Mouse (Mus musculus) hindbrain, embryonic 13.5 days (tissue): ENCODE results near the gene Nmur1. TPM values are rescaled to one million over a fixed set of nuclear protein-coding genes. Genes with fewer than 3 reads are reported as not detected.

ENCODE experiments used
- ATAC-seq: fragments of 200-750 bp; cut with Nextera tagmentation; 2 replicates; pipeline ENCODE4 v1.8.0; 2017; ENCODE audit warnings: moderate TSS enrichment; ENCODE audit not compliant: low FRiP score
- H3K27ac ChIP-seq: fragments of 300-500 bp; sonication (generic); 2 replicates; pipeline ENCODE4 v1.5.1; 2015; ENCODE audit warnings: inconsistent platforms, mild to moderate bottlenecking, moderate library complexity
- H3K27me3 ChIP-seq: fragments of 300-500 bp; sonication (generic); 2 replicates; pipeline ENCODE4 v1.6.1; 2015; ENCODE audit warnings: mild to moderate bottlenecking, inconsistent platforms
- H3K36me3 ChIP-seq: fragments of 300-500 bp; sonication (generic); 2 replicates; pipeline ENCODE4 v1.6.1; 2015; ENCODE audit warnings: mild to moderate bottlenecking, inconsistent platforms
- H3K4me1 ChIP-seq: fragments of 300-500 bp; sonication (generic); replicated peaks from 2 replicates; pipeline ENCODE4 v1.6.1; 2015; ENCODE audit warnings: inconsistent platforms
- H3K4me2 ChIP-seq: fragments of 300-500 bp; sonication (generic); 2 replicates; pipeline ENCODE4 v1.6.1; 2015; ENCODE audit warnings: inconsistent platforms, mild to moderate bottlenecking, moderate library complexity
- H3K4me3 ChIP-seq: fragments of 300-500 bp; sonication (generic); 2 replicates; pipeline ENCODE4 v1.5.1; 2015; ENCODE audit warnings: mild to moderate bottlenecking, inconsistent platforms
- H3K9ac ChIP-seq: fragments of 300-500 bp; sonication (generic); 2 replicates; pipeline ENCODE4 v1.6.1; 2015; ENCODE audit warnings: mild to moderate bottlenecking, inconsistent platforms
- H3K9me3 ChIP-seq: fragments of 300-500 bp; sonication (generic); 2 replicates; pipeline ENCODE4 v1.6.1; 2016; ENCODE audit warnings: inconsistent platforms
- WGBS: fragments of 180-500 bp; shearing (Covaris S2); methylation state at CpG from one replicate; pipeline ENCODE4 v1.1.7; 2015; 5-methylcytosine and 5-hydroxymethylcytosine counted together
- polyA plus RNA-seq: library from polyadenylated mRNA; unstranded; fragments of >200 nt; fragmentation: Nextera tagmentation; extraction: Ambion mirVana; gene quantifications from 2 replicates; pipeline ENCODE4 v1.2.1, GENCODE M21; 2015

Nmur1 gene
- polyA plus RNA-seq, 1 experiment from 2014 or later, result not detected

GRCm38 (mm10) chr1:86452713-86453112 lies 26.7 kb upstream of the Nmur1 start:
- no peaks in the 10 kb centered on the region for H3K36me3 ChIP-seq
- no peak overlapping the region for H3K4me3 ChIP-seq
- H3K27me3 ChIP-seq, result no peaks in the 10 kb centered on the region
- H3K9me3 ChIP-seq, result no peaks in the 10 kb centered on the region
- H3K27ac ChIP-seq, result no peak overlapping the region
- H3K4me1 ChIP-seq, result peaks cover 7% of the 10 kb centered on the region
- no peak for ATAC-seq
- WGBS, result 76% methylated on average over 5 of the region's 5 CpGs
- no peak overlapping the region for H3K4me2 ChIP-seq
- no peak overlapping the region for H3K9ac ChIP-seq

- Histone ChIP-seq H3K4me3 (no peak overlapping the region), H3K9ac (no peak overlapping the region), H3K36me3 (no peaks in the 10 kb centered on the region), H3K4me1 (peaks cover 11% of the 10 kb centered on the region), H3K4me2 (no peak overlapping the region), H3K27ac (no peak overlapping the region), H3K9me3 (no peaks in the 10 kb centered on the region), H3K27me3 (no peaks in the 10 kb centered on the region)
- ATAC-seq, result no peak
- WGBS, result 43% methylated on average over 6 of the region's 6 CpGs
These were observed 23.9 kb upstream of the Nmur1 start for GRCm38 (mm10) chr1:86449966-86450365.

GRCm38 (mm10) chr1:86448272-86448671 lies 22.2 kb upstream of the Nmur1 start:
- peaks cover 21% of the 10 kb centered on the region for H3K4me1 ChIP-seq

GRCm38 (mm10) chr1:86447596-86448171 lies 21.7 kb upstream of the Nmur1 start:
- H3K4me3 ChIP-seq, result no peak overlapping the region
- H3K4me2 ChIP-seq, result no peak overlapping the region
- 42% methylated on average over 13 of the region's 13 CpGs for WGBS
- H3K27ac ChIP-seq, result peak overlapping the region; percentile 52
- no peaks in the 10 kb centered on the region for H3K27me3 ChIP-seq
- no peaks in the 10 kb centered on the region for H3K9me3 ChIP-seq
- H3K4me1 ChIP-seq, result peaks cover 27% of the 10 kb centered on the region
- H3K36me3 ChIP-seq, result no peaks in the 10 kb centered on the region
- no peak for ATAC-seq
- H3K9ac ChIP-seq, result no peak overlapping the region

More at GRCm38 (mm10) chr1:86448272-86448671, 22.2 kb upstream of the Nmur1 start:
- Histone ChIP-seq H3K9ac (no peak overlapping the region), H3K4me3 (no peak overlapping the region), H3K27ac (peak overlapping the region; percentile 52), H3K27me3 (no peaks in the 10 kb centered on the region), H3K4me2 (no peak overlapping the region), H3K9me3 (no peaks in the 10 kb centered on the region), H3K36me3 (no peaks in the 10 kb centered on the region)
- 40% methylated on average over 4 of the region's 4 CpGs for WGBS
- ATAC-seq, result no peak

- Histone ChIP-seq H3K9me3 (no peaks in the 10 kb centered on the region), H3K36me3 (no peaks in the 10 kb centered on the region), H3K27me3 (no peaks in the 10 kb centered on the region), H3K4me2 (peak overlapping the region; percentile 72), H3K4me1 (peaks cover 66% of the 10 kb centered on the region), H3K27ac (peak overlapping the region; percentile 99), H3K9ac (peak overlapping the region; percentile 84), H3K4me3 (peak overlapping the region; percentile 47)
- 55% methylated on average over 8 of the region's 8 CpGs for WGBS
- ATAC-seq, result no peak
These were observed 17.6 kb upstream of the Nmur1 start for GRCm38 (mm10) chr1:86443386-86444172.

GRCm38 (mm10) chr1:86442832-86443231 lies 16.8 kb upstream of the Nmur1 start:
- peak overlapping the region; percentile 99 for H3K27ac ChIP-seq
- peaks cover 67% of the 10 kb centered on the region for H3K4me1 ChIP-seq
- 0 out of 2 replicates have a peak, but pooled peaks have one; percentile 1 for ATAC-seq
- no peaks in the 10 kb centered on the region for H3K27me3 ChIP-seq
- H3K9ac ChIP-seq, result peak overlapping the region; percentile 84
- H3K36me3 ChIP-seq, result no peaks in the 10 kb centered on the region
- WGBS, result 2% methylated on average over 24 of the region's 24 CpGs
- H3K9me3 ChIP-seq, result no peaks in the 10 kb centered on the region
- peak overlapping the region; percentile 47 for H3K4me3 ChIP-seq
- peak overlapping the region; percentile 72 for H3K4me2 ChIP-seq

GRCm38 (mm10) chr1:86441980-86442831 lies 16.2 kb upstream of the Nmur1 start:
- Histone ChIP-seq H3K36me3 (no peaks in the 10 kb centered on the region), H3K9ac (peak overlapping the region; percentile 84), H3K27ac (peak overlapping the region; percentile 99), H3K4me3 (peak overlapping the region; percentile 47), H3K27me3 (no peaks in the 10 kb centered on the region), H3K4me1 (peaks cover 65% of the 10 kb centered on the region), H3K9me3 (no peaks in the 10 kb centered on the region), H3K4me2 (peak overlapping the region; percentile 72)
- under 1% methylated on average over 78 of the region's 81 CpGs for WGBS
- ATAC-seq, result peak; percentile 75

GRCm38 (mm10) chr1:86441724-86441979 lies 15.6 kb upstream of the Nmur1 start:
- Histone ChIP-seq H3K9ac (peak overlapping the region; percentile 84), H3K27ac (peak overlapping the region; percentile 99), H3K4me1 (peaks cover 66% of the 10 kb centered on the region), H3K36me3 (no peaks in the 10 kb centered on the region), H3K4me2 (peak overlapping the region; percentile 72), H3K27me3 (no peaks in the 10 kb centered on the region), H3K4me3 (peak overlapping the region; percentile 47), H3K9me3 (no peaks in the 10 kb centered on the region)
- WGBS, result 0% methylated on average over 5 of the region's 5 CpGs
- ATAC-seq, result peak; percentile 33; the same call in 1 of the 2 replicates

- Histone ChIP-seq H3K4me3 (peak overlapping the region; percentile 47), H3K9me3 (no peaks in the 10 kb centered on the region), H3K4me1 (peaks cover 72% of the 10 kb centered on the region), H3K9ac (peak overlapping the region; percentile 84), H3K4me2 (peak overlapping the region; percentile 72), H3K27ac (peak overlapping the region; percentile 99), H3K27me3 (no peaks in the 10 kb centered on the region), H3K36me3 (no peaks in the 10 kb centered on the region)
- peak; percentile 6; the same call in 1 of the 2 replicates for ATAC-seq
- WGBS, result 0% methylated on average over 23 of the region's 29 CpGs
These were observed 15.1 kb upstream of the Nmur1 start for GRCm38 (mm10) chr1:86440887-86441723.

- no peaks in the 10 kb centered on the region for H3K27me3 ChIP-seq
- no peaks in the 10 kb centered on the region for H3K9me3 ChIP-seq
- WGBS, result 2% methylated on average over 18 of the region's 18 CpGs
- peak overlapping the region; percentile 47 for H3K4me3 ChIP-seq
- H3K9ac ChIP-seq, result peak overlapping the region; percentile 84
- H3K4me2 ChIP-seq, result peak overlapping the region; percentile 72
- peaks cover 79% of the 10 kb centered on the region for H3K4me1 ChIP-seq
- no peaks in the 10 kb centered on the region for H3K36me3 ChIP-seq
- peak overlapping the region; percentile 99 for H3K27ac ChIP-seq
- ATAC-seq, result peak; percentile 68
These were observed 14.3 kb upstream of the Nmur1 start for GRCm38 (mm10) chr1:86440171-86440886.

- H3K9me3 ChIP-seq, result no peaks in the 10 kb centered on the region
- no peak overlapping the region for H3K4me3 ChIP-seq
- H3K27me3 ChIP-seq, result no peaks in the 10 kb centered on the region
- ATAC-seq, result no peak
- H3K36me3 ChIP-seq, result no peaks in the 10 kb centered on the region
- H3K9ac ChIP-seq, result peak overlapping the region; percentile 55; the same call in 1 of the 2 replicates
- H3K4me1 ChIP-seq, result peaks cover 86% of the 10 kb centered on the region
- H3K4me2 ChIP-seq, result 0 out of 2 replicates have a peak overlapping the region, but pooled peaks have one; percentile 72
- WGBS, result 33% methylated on average over 8 of the region's 8 CpGs
- H3K27ac ChIP-seq, result peak overlapping the region; percentile 99
These were observed 13.6 kb upstream of the Nmur1 start for GRCm38 (mm10) chr1:86439487-86440170.
